In the genomic region with DNA sequence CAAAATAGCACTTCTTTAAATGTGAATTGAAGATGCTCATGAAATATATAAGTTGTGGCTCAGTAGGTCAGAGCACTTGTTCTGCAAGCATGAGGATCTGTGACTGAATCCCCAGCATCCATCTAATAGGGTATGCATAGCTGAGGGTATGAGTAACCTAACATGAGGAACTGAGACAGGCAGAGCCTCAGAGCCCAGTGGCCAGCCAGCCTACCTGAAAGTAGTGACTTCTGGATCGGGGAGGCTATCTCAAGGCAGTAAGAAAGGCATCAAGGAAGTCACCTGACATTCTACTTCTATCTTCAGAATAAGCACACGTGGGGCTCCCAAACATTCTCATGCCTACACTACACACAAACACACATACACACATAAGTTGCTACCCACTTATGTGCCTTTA, we compare ENCODE assay signal across 15 mouse cellular contexts. TPM values are rescaled to one million over a fixed set of nuclear protein-coding genes. Genes with fewer than 3 reads are reported as not detected.
A peak's percentile ranks its signal among the peaks of the same experiment; 100 is the strongest.
DNase-seq lines count a peak whose midpoint lies in the region; ATAC-seq lines count a peak whose summit lies in the region.
"Had no signal": no experiment of that assay in that cellular context is flagged by ENCODE, and none has a peak within 500 bp of the region (broad histone marks: within the 10 kb centered on the region; RNA-seq: fewer than 3 reads in every experiment).

No protein-coding gene starts in this region.

- H3K27ac ChIP-seq in hindbrain, embryonic 13.5 days, result no peak overlapping the region
- no peak overlapping the region for H3K27ac ChIP-seq in hindbrain, embryonic 10.5 days
- H3K27ac ChIP-seq in intestine, embryonic 15.5 days, result no peak overlapping the region
- no peak overlapping the region for H3K27ac ChIP-seq in stomach, embryonic 16.5 days (ENCODE audit: low read length)
- H3K27ac ChIP-seq: forebrain, embryonic 12.5 days; liver, embryonic 15.5 days had no signal

- no peak overlapping the region for H3K4me3 ChIP-seq in hindbrain, embryonic 13.5 days
- H3K4me3 ChIP-seq in hindbrain, embryonic 10.5 days, result no peak overlapping the region
- H3K4me3 ChIP-seq in intestine, embryonic 15.5 days (replicated peaks), result no peak overlapping the region
- H3K4me3 ChIP-seq in stomach, embryonic 16.5 days (replicated peaks; ENCODE audit: low read length), result no peak overlapping the region
- H3K4me3 ChIP-seq: forebrain, embryonic 12.5 days; heart, embryonic 12.5 days; liver, embryonic 15.5 days had no signal

- no peaks in the 10 kb centered on the region for H3K27me3 ChIP-seq in hindbrain, embryonic 13.5 days
- H3K27me3 ChIP-seq in hindbrain, embryonic 10.5 days (ENCODE audit: insufficient read depth, poor library complexity, severe bottlenecking), result peaks cover 4% of the 10 kb centered on the region; the same call in 1 of the 2 replicates
- no peaks in the 10 kb centered on the region for H3K27me3 ChIP-seq in intestine, embryonic 15.5 days (replicated peaks)
- no peaks in the 10 kb centered on the region for H3K27me3 ChIP-seq in stomach, embryonic 16.5 days (ENCODE audit: control insufficient read depth, insufficient read depth, low read length)
- H3K27me3 ChIP-seq: heart, embryonic 12.5 days had no signal

- H3K9me3 ChIP-seq in hindbrain, embryonic 13.5 days, result 0 out of 2 replicates have a peak, but pooled peaks cover 4% of the 10 kb centered on the region
- no peaks in the 10 kb centered on the region for H3K9me3 ChIP-seq in hindbrain, embryonic 10.5 days
- H3K9me3 ChIP-seq in intestine, embryonic 15.5 days, result no peaks in the 10 kb centered on the region
- H3K9me3 ChIP-seq in stomach, embryonic 16.5 days (replicated peaks; ENCODE audit: control insufficient read depth, low read length), result no peaks in the 10 kb centered on the region
- H3K9me3 ChIP-seq: forebrain, embryonic 12.5 days; heart, embryonic 12.5 days; liver, embryonic 15.5 days had no signal

- DNase-seq in hindbrain, embryonic 10.5 days (ENCODE audit: low spot score), result no peak
- DNase-seq in lung, postnatal 36 days, result peak; percentile 13
- DNase-seq in lung, adult 18-20 months, result no peak
- no peak for DNase-seq in heart, postnatal 4 days
- DNase-seq: adrenal gland, postnatal 25 days; cerebellum, postnatal 14 days; gastrocnemius, postnatal 10 days; retina, postnatal 1 day had no signal

- peaks cover 24% of the 10 kb centered on the region for H3K4me1 ChIP-seq in hindbrain, embryonic 13.5 days (replicated peaks)
- peaks cover 34% of the 10 kb centered on the region for H3K4me1 ChIP-seq in hindbrain, embryonic 10.5 days (replicated peaks)
- peaks cover 19% of the 10 kb centered on the region for H3K4me1 ChIP-seq in intestine, embryonic 15.5 days (replicated peaks)
- peaks cover 9% of the 10 kb centered on the region for H3K4me1 ChIP-seq in stomach, embryonic 16.5 days (ENCODE audit: control insufficient read depth, insufficient read depth, low read length)

- no peak for ATAC-seq in hindbrain, embryonic 13.5 days (ENCODE audit: low FRiP score)
- no peak for ATAC-seq in intestine, embryonic 15.5 days
- ATAC-seq in stomach, embryonic 16.5 days (ENCODE audit: insufficient read depth, low FRiP score), result no peak

- 94% methylated on average over 2 of the region's 2 CpGs for WGBS in hindbrain, embryonic 13.5 days
- WGBS in hindbrain, embryonic 10.5 days, result 95% methylated on average over 2 of the region's 2 CpGs
- WGBS in intestine, embryonic 15.5 days, result 83% methylated on average over 2 of the region's 2 CpGs
- WGBS in stomach, embryonic 16.5 days, result 83% methylated on average over 2 of the region's 2 CpGs

- 0 out of 2 replicates have a peak overlapping the region, but pooled peaks have one; percentile 15 for H3K4me2 ChIP-seq in hindbrain, embryonic 13.5 days
- H3K4me2 ChIP-seq in intestine, embryonic 15.5 days (replicated peaks), result peak overlapping the region; percentile 26
- H3K4me2 ChIP-seq in stomach, embryonic 16.5 days (ENCODE audit: low read depth, low read length), result peak overlapping the region; percentile 29; the same call in 1 of the 2 replicates
- H3K4me2 ChIP-seq: forebrain, embryonic 12.5 days; heart, embryonic 12.5 days; liver, embryonic 15.5 days had no signal

- H3K9ac ChIP-seq in hindbrain, embryonic 13.5 days, result no peak overlapping the region
- no peak overlapping the region for H3K9ac ChIP-seq in intestine, embryonic 15.5 days
- no peak overlapping the region for H3K9ac ChIP-seq in stomach, embryonic 16.5 days (ENCODE audit: low read length)
- H3K9ac ChIP-seq: forebrain, embryonic 12.5 days; heart, embryonic 12.5 days; liver, embryonic 15.5 days had no signal

- no peaks in the 10 kb centered on the region for H3K36me3 ChIP-seq in hindbrain, embryonic 13.5 days
- H3K36me3 ChIP-seq in hindbrain, embryonic 10.5 days, result peaks cover 17% of the 10 kb centered on the region; the same call in 1 of the 2 replicates
- no peaks in the 10 kb centered on the region; the same call in 1 of the 2 replicates for H3K36me3 ChIP-seq in intestine, embryonic 15.5 days
- no peaks in the 10 kb centered on the region for H3K36me3 ChIP-seq in stomach, embryonic 16.5 days (ENCODE audit: control insufficient read depth, insufficient read depth, low read length)
- H3K36me3 ChIP-seq: forebrain, embryonic 12.5 days; heart, embryonic 12.5 days; liver, embryonic 15.5 days had no signal

RNA-seq across cellular contexts. Expression of a gene that starts 3.4 kb away (rescaled TPM):
- 17.0 TPM in 2 replicates for polyA plus RNA-seq in hindbrain, embryonic 13.5 days (2015; fragmentation: Nextera tagmentation; extraction: Ambion mirVana)
- 11.2 and 12.3 TPM in 2 replicates for polyA plus RNA-seq in hindbrain, embryonic 10.5 days (2016; fragmentation: Nextera tagmentation; extraction: Ambion mirVana)
- polyA plus RNA-seq in intestine, embryonic 15.5 days (2015; fragmentation: Nextera tagmentation; extraction: Ambion mirVana), result 11.6 and 12.0 TPM in 2 replicates
- 20.6 and 21.3 TPM in 2 replicates for polyA plus RNA-seq in stomach, embryonic 16.5 days (2015; fragmentation: Nextera tagmentation; extraction: Ambion mirVana)
- 1 to 10 TPM; 1.9 to 2.0 TPM for total RNA-seq in heart, postnatal 4 days (2021)
- total RNA-seq: MEL had no signal

RNA-seq across cellular contexts. Expression of a gene that starts 3.5 kb away (rescaled TPM):
- polyA plus RNA-seq in hindbrain, embryonic 13.5 days (2015; fragmentation: Nextera tagmentation; extraction: Ambion mirVana), result 19.6 and 22.7 TPM in 2 replicates
- polyA plus RNA-seq in hindbrain, embryonic 10.5 days (2016; fragmentation: Nextera tagmentation; extraction: Ambion mirVana), result 22.2 and 28.4 TPM in 2 replicates
- polyA plus RNA-seq in intestine, embryonic 15.5 days (2015; fragmentation: Nextera tagmentation; extraction: Ambion mirVana), result 31.6 and 40.1 TPM in 2 replicates
- polyA plus RNA-seq in stomach, embryonic 16.5 days (2015; fragmentation: Nextera tagmentation; extraction: Ambion mirVana), result 37.9 and 41.7 TPM in 2 replicates
- 10 to 100 TPM; 45.0 to 52.0 TPM for total RNA-seq in heart, postnatal 4 days (2021)
- total RNA-seq: MEL had no signal
